Mouse (Mus musculus): ENCODE measurements around the gene Pced1b.

GRCm38 (mm10) chr15:97384170-97385018 lies 137.5 kb downstream of the Pced1b start:
- no peak for TF ChIP-seq GATA1 (IDR thresholded peaks at IDR 0.05; ENCODE audit: borderline replicate concordance, low read length)
- no peak for TF ChIP-seq FLI1 (IDR thresholded peaks at IDR 0.05; ENCODE audit: low read length)

Measured in megakaryocyte, embryonic 14.5 days (primary cell).